Mouse (Mus musculus): ENCODE results near the gene Arl6ip6. TPM values are rescaled to one million over a fixed set of nuclear protein-coding genes. Genes with fewer than 3 reads are reported as not detected.

Gene Arl6ip6
- total and polyA plus RNA-seq, 3 experiments: 39.6 to 72.1 (median 66.0) TPM

DNA sequence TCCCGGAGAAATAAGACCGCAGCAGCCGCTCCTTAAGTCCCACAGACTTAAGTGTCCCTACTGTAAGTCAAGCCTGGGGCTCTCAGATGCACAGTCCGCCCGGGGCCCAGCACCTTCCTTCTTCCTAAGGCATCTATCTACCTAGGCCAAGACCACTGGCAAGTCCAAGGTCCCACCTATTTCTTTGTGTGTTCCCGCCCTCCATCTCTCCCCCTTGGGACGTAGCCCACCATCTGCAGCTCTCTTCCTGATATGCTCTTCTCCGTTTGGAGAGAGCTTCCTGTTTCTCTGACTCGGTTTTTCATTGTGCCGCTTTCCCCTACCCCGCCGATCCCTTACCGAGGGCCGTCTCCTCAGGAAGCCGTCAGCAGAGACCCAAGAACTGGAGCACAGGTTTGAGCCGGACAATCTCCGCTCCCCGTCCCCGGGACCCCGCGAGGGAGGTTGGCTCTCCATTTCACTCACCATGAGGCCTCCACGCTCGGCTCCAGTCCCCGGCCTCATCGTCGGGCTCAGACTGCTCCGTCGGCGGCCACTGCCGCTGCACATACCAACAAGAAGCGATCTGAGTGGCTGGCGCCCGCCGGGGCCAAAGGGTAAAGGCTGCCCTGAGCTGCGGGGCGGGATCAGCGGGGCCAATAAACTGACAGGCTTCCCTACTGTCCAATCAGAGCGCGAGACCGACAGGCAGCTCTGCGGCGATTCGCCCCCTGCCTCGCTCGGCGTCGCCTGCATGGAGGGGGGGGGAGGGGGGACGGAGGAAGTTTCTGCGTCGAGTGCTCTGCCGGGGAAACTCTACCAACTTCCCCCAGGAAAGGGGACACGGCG, 628 bp upstream of the Arl6ip6 start, which contains the start of gene Prpf40a:
Prpf40a (minus strand) TSS at position 601 of the 828 bp plus-strand sequence.
- peak within 1 kb of the TSS; percentile 79 for H3K4me3 ChIP-seq (ENCODE audit: low read depth, low read length)
- no peaks in the 10 kb centered on the region for H3K9me3 ChIP-seq (replicated peaks)
- H3K4me1 ChIP-seq (ENCODE audit: insufficient read depth, low read depth, low read length): peaks cover 17% of the 10 kb centered on the region
- DNase-seq (ENCODE audit: low spot score) (peak; percentile 95), ATAC-seq (ENCODE audit: extremely low read depth, insufficient number of reproducible peaks, low FRiP score, poor library complexity, severe bottlenecking) (peak; percentile 92)
- peaks cover 26% of the 10 kb centered on the region for H3K36me3 ChIP-seq (replicated peaks)
- TF ChIP-seq GATA1 (IDR thresholded peaks at IDR 0.05; ENCODE audit: borderline replicate concordance, low read length): no peak
- no peak for TF ChIP-seq TAL1 (conservative IDR thresholded peaks at IDR 0.05; ENCODE audit: low read depth, low read length)
- TF ChIP-seq CTCF (IDR thresholded peaks at IDR 0.05; ENCODE audit: low read depth, low read length): no peak
- TF ChIP-seq POLR2AphosphoS5 (IDR thresholded peaks at IDR 0.05; ENCODE audit: insufficient replicate concordance, low read depth, low read length): no peak
- TF ChIP-seq GATA2 (IDR thresholded peaks at IDR 0.05; ENCODE audit: borderline replicate concordance, low read depth, low read length): no peak
- H3K27me3 ChIP-seq (ENCODE audit: insufficient read depth, low read length): no peaks in the 10 kb centered on the region

DNA sequence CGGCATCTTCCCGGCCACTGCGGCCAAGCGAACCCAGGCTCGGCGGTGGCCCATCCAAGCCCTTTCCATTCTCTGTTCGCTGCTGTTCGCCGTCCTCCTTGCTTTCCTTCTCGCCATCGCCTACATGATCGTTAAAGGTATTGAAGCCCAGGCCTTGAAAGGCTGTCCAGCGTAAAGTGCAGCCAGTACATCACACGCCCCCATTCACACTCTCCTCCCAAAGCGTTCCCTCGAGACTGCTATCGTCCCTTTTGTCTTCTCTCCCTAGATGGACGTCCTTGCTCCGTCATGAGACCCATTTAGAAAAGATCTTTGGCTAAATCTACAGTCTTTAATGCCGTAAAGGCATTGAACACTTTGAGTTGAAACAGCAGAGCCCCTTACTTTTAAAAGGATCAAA, 860 bp downstream of the Arl6ip6 start:
- TF ChIP-seq CTCF (IDR thresholded peaks at IDR 0.05; ENCODE audit: low read depth, low read length): no peak
- TF ChIP-seq GATA2 (IDR thresholded peaks at IDR 0.05; ENCODE audit: borderline replicate concordance, low read depth, low read length): no peak
- TF ChIP-seq GATA1 (IDR thresholded peaks at IDR 0.05; ENCODE audit: borderline replicate concordance, low read length): no peak
- no peak for TF ChIP-seq TAL1 (conservative IDR thresholded peaks at IDR 0.05; ENCODE audit: low read depth, low read length)
- TF ChIP-seq POLR2AphosphoS5 (IDR thresholded peaks at IDR 0.05; ENCODE audit: insufficient replicate concordance, low read depth, low read length): no peak
- DNase-seq (ENCODE audit: low spot score): peak; percentile 5
- Histone ChIP-seq H3K36me3 (replicated peaks) (peaks cover 26% of the 10 kb centered on the region), H3K9me3 (replicated peaks) (no peaks in the 10 kb centered on the region), H3K4me1 (ENCODE audit: insufficient read depth, low read depth, low read length) (peaks cover 18% of the 10 kb centered on the region), H3K27me3 (ENCODE audit: insufficient read depth, low read length) (no peaks in the 10 kb centered on the region), H3K4me3 (ENCODE audit: low read depth, low read length) (peak overlapping the region; percentile 79)
- no peak for ATAC-seq (ENCODE audit: extremely low read depth, insufficient number of reproducible peaks, low FRiP score, poor library complexity, severe bottlenecking)

DNA sequence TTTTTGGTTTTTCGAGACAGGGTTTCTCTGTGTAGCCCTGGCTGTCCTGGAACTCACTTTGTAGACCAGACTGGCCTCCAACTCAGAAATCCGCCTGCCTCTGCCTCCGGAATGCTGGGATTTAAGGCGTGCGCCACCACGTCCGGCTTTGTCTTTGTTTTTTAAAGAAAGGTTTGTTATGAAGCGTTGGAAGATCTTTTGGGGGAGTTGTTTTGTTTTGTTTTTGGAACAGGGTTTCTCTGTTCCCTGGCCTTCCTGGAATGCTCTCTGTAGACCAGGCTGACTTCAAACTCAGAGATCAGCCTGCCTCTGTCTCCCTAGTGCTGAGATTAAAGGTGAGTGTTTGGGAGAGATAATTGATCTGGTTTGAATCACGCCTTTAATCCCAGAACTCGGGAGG, 4.9 kb downstream of the Arl6ip6 start:
- Histone ChIP-seq H3K4me3 (ENCODE audit: low read depth, low read length) (no peak overlapping the region), H3K4me1 (ENCODE audit: insufficient read depth, low read depth, low read length) (peaks cover 18% of the 10 kb centered on the region), H3K9me3 (replicated peaks) (no peaks in the 10 kb centered on the region), H3K36me3 (replicated peaks) (peaks cover 33% of the 10 kb centered on the region), H3K27me3 (ENCODE audit: insufficient read depth, low read length) (no peaks in the 10 kb centered on the region)
- TF ChIP-seq POLR2AphosphoS5 (IDR thresholded peaks at IDR 0.05; ENCODE audit: insufficient replicate concordance, low read depth, low read length) (no peak), TAL1 (conservative IDR thresholded peaks at IDR 0.05; ENCODE audit: low read depth, low read length) (no peak)
- DNase-seq (ENCODE audit: low spot score) (no peak), ATAC-seq (ENCODE audit: extremely low read depth, insufficient number of reproducible peaks, low FRiP score, poor library complexity, severe bottlenecking) (no peak)

DNA sequence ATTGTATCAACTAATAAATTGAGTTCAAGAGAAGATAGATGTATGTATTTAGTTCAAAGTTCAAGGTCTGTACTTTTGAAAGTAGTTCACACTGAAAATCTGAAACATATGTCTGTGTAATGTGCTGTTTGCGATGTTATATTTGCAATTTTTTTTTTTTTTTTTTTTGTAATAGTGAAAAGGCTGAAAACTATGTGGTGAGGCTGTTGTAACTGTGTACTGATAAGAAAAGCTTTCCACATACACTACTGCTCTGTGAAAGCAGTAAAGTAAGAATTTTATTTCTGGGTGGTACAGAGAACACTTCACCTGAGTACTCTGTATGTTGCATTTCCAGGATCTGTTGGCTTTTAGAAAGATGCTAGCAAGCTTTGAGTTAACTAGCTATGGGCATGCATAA, 7.7 kb downstream of the Arl6ip6 start:
- no peak for DNase-seq (ENCODE audit: low spot score)
- ATAC-seq (ENCODE audit: extremely low read depth, insufficient number of reproducible peaks, low FRiP score, poor library complexity, severe bottlenecking): no peak
- Histone ChIP-seq H3K27me3 (ENCODE audit: insufficient read depth, low read length) (no peaks in the 10 kb centered on the region), H3K9me3 (replicated peaks) (no peaks in the 10 kb centered on the region), H3K4me3 (ENCODE audit: low read depth, low read length) (no peak overlapping the region), H3K36me3 (replicated peaks) (peaks cover 37% of the 10 kb centered on the region), H3K4me1 (ENCODE audit: insufficient read depth, low read depth, low read length) (peaks cover 16% of the 10 kb centered on the region)
- TF ChIP-seq CTCF (IDR thresholded peaks at IDR 0.05; ENCODE audit: low read depth, low read length) (no peak), TAL1 (conservative IDR thresholded peaks at IDR 0.05; ENCODE audit: low read depth, low read length) (no peak), POLR2AphosphoS5 (IDR thresholded peaks at IDR 0.05; ENCODE audit: insufficient replicate concordance, low read depth, low read length) (no peak), GATA2 (IDR thresholded peaks at IDR 0.05; ENCODE audit: borderline replicate concordance, low read depth, low read length) (no peak), GATA1 (IDR thresholded peaks at IDR 0.05; ENCODE audit: borderline replicate concordance, low read length) (no peak)

DNA sequence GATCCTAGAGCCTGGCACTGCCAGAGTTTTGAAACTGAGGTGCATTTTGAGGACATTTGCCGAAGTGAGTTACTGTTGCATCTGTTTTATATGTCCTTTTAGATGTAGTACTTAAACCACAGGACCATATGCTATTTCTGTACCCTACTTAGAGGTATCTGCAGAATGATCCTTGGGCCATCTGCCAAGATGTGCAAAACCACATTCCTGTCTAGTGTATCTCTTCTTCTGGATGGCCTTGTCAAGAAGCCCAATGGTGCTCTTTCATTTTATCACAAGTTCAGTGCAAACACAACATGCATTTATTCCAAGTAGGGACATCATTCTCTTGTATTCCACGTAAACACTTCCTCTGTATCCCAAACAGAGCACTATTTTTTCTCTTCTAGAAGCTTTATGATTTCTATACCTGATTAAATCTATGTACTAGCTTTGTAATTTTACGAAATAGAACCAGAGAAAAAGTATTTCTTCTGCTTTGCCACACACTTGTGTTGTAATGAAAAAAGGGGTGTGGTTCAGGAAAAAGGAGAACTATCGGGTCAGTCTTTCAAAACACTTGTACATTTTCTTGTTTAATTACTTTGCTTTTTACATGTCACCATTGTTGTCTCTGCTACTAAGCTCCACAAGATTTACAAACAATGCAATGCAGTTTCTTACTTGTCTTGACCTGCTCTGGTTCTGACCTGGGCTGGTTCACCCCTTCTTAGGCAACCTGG, 8.8 kb downstream of the Arl6ip6 start:
- peaks cover 36% of the 10 kb centered on the region for H3K36me3 ChIP-seq (replicated peaks)
- TF ChIP-seq GATA1 (IDR thresholded peaks at IDR 0.05; ENCODE audit: borderline replicate concordance, low read length) (no peak), TAL1 (conservative IDR thresholded peaks at IDR 0.05; ENCODE audit: low read depth, low read length) (no peak), GATA2 (IDR thresholded peaks at IDR 0.05; ENCODE audit: borderline replicate concordance, low read depth, low read length) (no peak), POLR2AphosphoS5 (IDR thresholded peaks at IDR 0.05; ENCODE audit: insufficient replicate concordance, low read depth, low read length) (no peak), CTCF (IDR thresholded peaks at IDR 0.05; ENCODE audit: low read depth, low read length) (no peak)
- H3K4me1 ChIP-seq (ENCODE audit: insufficient read depth, low read depth, low read length): peaks cover 17% of the 10 kb centered on the region
- H3K27me3 ChIP-seq (ENCODE audit: insufficient read depth, low read length): no peaks in the 10 kb centered on the region
- no peak for DNase-seq (ENCODE audit: low spot score)
- ATAC-seq (ENCODE audit: extremely low read depth, insufficient number of reproducible peaks, low FRiP score, poor library complexity, severe bottlenecking): no peak; the same call in 1 of the 2 replicates
- H3K9me3 ChIP-seq (replicated peaks): no peaks in the 10 kb centered on the region
- H3K4me3 ChIP-seq (ENCODE audit: low read depth, low read length): no peak overlapping the region
